In genomic region chrX:85879198-85879977, GRCm38 (mm10) we compare ENCODE assay signal across 11 mouse cellular contexts. TPM values are rescaled to one million over a fixed set of nuclear protein-coding genes. Genes with fewer than 3 reads are reported as not detected.
A peak's percentile ranks its signal among the peaks of the same experiment; 100 is the strongest.
DNase-seq lines count a peak whose midpoint lies in the region; ATAC-seq and TF ChIP-seq lines count a peak whose summit lies in the region.
"Had no signal": no experiment of that assay in that cellular context is flagged by ENCODE, and none has a peak within 500 bp of the region (broad histone marks: within the 10 kb centered on the region; RNA-seq: fewer than 3 reads in every experiment).

No protein-coding gene starts in this region.

- no peak overlapping the region for H3K9ac ChIP-seq in kidney, embryonic 16.5 days (replicated peaks; ENCODE audit: low read length)
- H3K9ac ChIP-seq: embryonic facial prominence, embryonic 13.5 days; limb, embryonic 13.5 days; stomach, embryonic 15.5 days had no signal

- 64% methylated on average over 7 of the region's 7 CpGs for WGBS in kidney, embryonic 16.5 days

- no peak overlapping the region for H3K27ac ChIP-seq in kidney, embryonic 16.5 days (ENCODE audit: low read length)
- H3K27ac ChIP-seq: embryonic facial prominence, embryonic 13.5 days; limb, embryonic 13.5 days; stomach, embryonic 15.5 days had no signal

- H3K36me3 ChIP-seq in kidney, embryonic 16.5 days (ENCODE audit: insufficient read depth, low read length): no peaks in the 10 kb centered on the region
- no peaks in the 10 kb centered on the region for H3K36me3 ChIP-seq in E14TG2a.4 (ENCODE audit: insufficient read depth, low read length)
- H3K36me3 ChIP-seq: embryonic facial prominence, embryonic 13.5 days; limb, embryonic 13.5 days; stomach, embryonic 15.5 days had no signal

- intact Hi-C loops in gastrocnemius, postnatal 14 days (cut with DNase I; ENCODE audit: low total_unique reads): no loop called here

- peak; percentile 40 for DNase-seq in kidney, adult 11 months
- DNase-seq in brain, adult 2 months (ENCODE audit: low read depth, low spot score): peak; percentile 57
- peak; percentile 11 for DNase-seq in gastrocnemius, postnatal 14 days
- DNase-seq in layer of hippocampus, postnatal 14 days (ENCODE audit: low spot score in 2 of 2): peak; percentile 12 to 44
- DNase-seq in naive thymus-derived CD4-positive, alpha-beta T cell, adult 2 months (ENCODE audit: low read depth): peak; percentile 49
- DNase-seq in ovary, postnatal 36 days (ENCODE audit: low spot score): no peak

- H3K27me3 ChIP-seq in kidney, embryonic 16.5 days (ENCODE audit: insufficient read depth, low read length): no peaks in the 10 kb centered on the region; the same call in 1 of the 2 replicates
- H3K27me3 ChIP-seq in E14TG2a.4 (ENCODE audit: insufficient read depth, low read length): no peaks in the 10 kb centered on the region
- H3K27me3 ChIP-seq: embryonic facial prominence, embryonic 13.5 days; limb, embryonic 13.5 days; stomach, embryonic 15.5 days had no signal

- TF ChIP-seq CTCF in E14TG2a.4 (conservative IDR thresholded peaks at IDR 0.05; ENCODE audit: low read length): peak; percentile 35; the same call in 1 of the 2 replicates

- no peak overlapping the region for H3K4me2 ChIP-seq in kidney, embryonic 16.5 days (replicated peaks; ENCODE audit: low read depth, low read length)
- H3K4me2 ChIP-seq: embryonic facial prominence, embryonic 13.5 days; limb, embryonic 13.5 days; stomach, embryonic 15.5 days had no signal

- no peaks in the 10 kb centered on the region for H3K4me1 ChIP-seq in kidney, embryonic 16.5 days (ENCODE audit: insufficient read depth, low read length)
- no peaks in the 10 kb centered on the region for H3K4me1 ChIP-seq in E14TG2a.4 (replicated peaks; ENCODE audit: low read depth, low read length)
- H3K4me1 ChIP-seq: embryonic facial prominence, embryonic 13.5 days; limb, embryonic 13.5 days; stomach, embryonic 15.5 days had no signal

- no peak overlapping the region for H3K4me3 ChIP-seq in kidney, embryonic 16.5 days (ENCODE audit: low read length)
- H3K4me3 ChIP-seq in E14TG2a.4 (replicated peaks; ENCODE audit: low read length): no peak overlapping the region
- H3K4me3 ChIP-seq: embryonic facial prominence, embryonic 13.5 days; limb, embryonic 13.5 days; stomach, embryonic 15.5 days had no signal

- H3K9me3 ChIP-seq in kidney, embryonic 16.5 days (ENCODE audit: low read length): no peaks in the 10 kb centered on the region
- H3K9me3 ChIP-seq in E14TG2a.4 (ENCODE audit: low read length): no peaks in the 10 kb centered on the region
- H3K9me3 ChIP-seq: embryonic facial prominence, embryonic 13.5 days; limb, embryonic 13.5 days; stomach, embryonic 15.5 days had no signal

- ATAC-seq in kidney, embryonic 16.5 days (ENCODE audit: low FRiP score, low TSS enrichment): no peak

RNA-seq across cellular contexts. Expression of gene 5430427O19Rik, which starts 9.2 kb away (rescaled TPM):
- polyA plus RNA-seq in kidney, embryonic 16.5 days (2015; fragmentation: Nextera tagmentation; extraction: Ambion mirVana): 0.07 and 0.15 TPM in 2 replicates
- under 1 TPM in 1 of 2 experiments, not detected in 1; 0.06 TPM for total RNA-seq in gastrocnemius, postnatal 14 days (2021)
- under 1 TPM in 1 of 2 experiments, not detected in 1; 0.12 TPM for total RNA-seq in layer of hippocampus, postnatal 14 days (2021)
